Mouse (Mus musculus): Measurements from ENCODE around the gene Coq10b.

The Coq10b gene

DNA sequence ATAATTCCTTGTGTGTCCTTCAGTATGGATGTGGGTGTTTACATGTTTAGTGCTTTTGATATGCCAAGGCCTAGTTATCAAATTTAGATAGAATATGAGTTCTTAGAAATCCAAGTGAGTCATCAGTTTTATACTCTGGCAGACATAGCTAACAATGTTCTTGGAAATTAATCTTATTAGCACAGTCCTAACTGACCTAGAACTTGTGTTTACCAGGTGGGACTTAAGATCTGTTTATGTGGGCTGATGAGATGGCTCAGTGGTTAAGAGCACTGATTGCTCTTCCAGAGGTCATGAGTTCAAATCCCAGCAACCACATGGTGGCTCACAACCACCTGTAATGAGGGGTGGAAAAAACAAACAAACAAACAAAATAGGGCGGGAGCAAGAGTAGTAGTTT, 39.9 kb downstream of the Coq10b start:
- peak in 1 of 2 experiments; percentile 78 for DNase-seq (ENCODE audit: inconsistent age in 2 of 2, low spot score in 1 of 2)

GRCm38 (mm10) chr1:55106919-55107585, 54.5 kb downstream of the Coq10b start:
- no peak for DNase-seq (ENCODE audit: inconsistent age in 2 of 2, low spot score in 1 of 2)

- no peak for DNase-seq (ENCODE audit: inconsistent age in 2 of 2, low spot score in 1 of 2)
Measured at GRCm38 (mm10) chr1:55107644-55108043, 55.1 kb downstream of the Coq10b start.

DNA sequence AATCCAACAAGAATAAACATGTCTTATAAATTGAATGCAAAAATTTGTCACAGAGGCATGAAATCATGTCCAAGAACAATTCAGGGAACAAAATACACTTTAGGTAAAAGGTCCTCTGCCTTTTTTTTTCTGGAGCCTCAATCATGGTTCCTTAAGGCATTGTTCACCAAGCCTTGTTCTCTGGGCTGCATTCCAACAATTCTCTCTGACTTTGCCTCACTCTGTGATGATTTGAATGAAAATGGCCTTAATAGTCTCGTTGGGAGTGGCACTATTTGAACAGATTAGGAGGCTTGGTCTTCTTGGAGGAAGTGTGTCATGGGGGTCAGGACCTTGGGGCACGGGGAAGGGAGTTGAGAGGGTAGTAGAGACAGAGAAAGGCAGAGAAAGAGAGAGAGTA, 55.9 kb downstream of the Coq10b start:
- DNase-seq (ENCODE audit: inconsistent age in 2 of 2, low spot score in 1 of 2), result no peak

- DNase-seq (ENCODE audit: inconsistent age in 2 of 2, low spot score in 1 of 2), result no peak
Measured at GRCm38 (mm10) chr1:55109066-55109766, 56.6 kb downstream of the Coq10b start.

Data from adrenal gland, adult (tissue).